Mouse (Mus musculus) heart, embryonic 12.5 days (tissue): Measurements from ENCODE around the gene Slc36a1. TPM values are rescaled to one million over a fixed set of nuclear protein-coding genes. Genes with fewer than 3 reads are reported as not detected.

Experiments
- ATAC-seq: fragments of 200-750 bp; cut with Nextera tagmentation; 2 replicates; pipeline ENCODE4 v1.8.0; 2017; ENCODE audit warnings: moderate TSS enrichment, moderate library complexity; ENCODE audit not compliant: insufficient number of reproducible peaks, low FRiP score
- H3K27ac ChIP-seq: fragments of 300-500 bp; sonication (generic); 2 replicates; pipeline ENCODE4 v1.5.1; 2016; ENCODE audit warnings: mild to moderate bottlenecking, moderate library complexity; ENCODE audit not compliant: poor library complexity, severe bottlenecking
- H3K27me3 ChIP-seq: fragments of 300-500 bp; sonication (generic); replicated peaks from 2 replicates; pipeline ENCODE4 v1.6.1; 2016; ENCODE audit warnings: mild to moderate bottlenecking, moderate library complexity
- H3K36me3 ChIP-seq: fragments of 300-500 bp; sonication (generic); 2 replicates; pipeline ENCODE4 v1.6.1; 2016; ENCODE audit warnings: mild to moderate bottlenecking, moderate library complexity
- H3K4me1 ChIP-seq: fragments of 300-500 bp; sonication (generic); replicated peaks from 2 replicates; pipeline ENCODE4 v1.6.1; 2016; ENCODE audit warnings: mild to moderate bottlenecking
- H3K4me2 ChIP-seq: fragments of 300-500 bp; sonication (generic); 2 replicates; pipeline ENCODE4 v1.6.1; 2016; ENCODE audit warnings: mild to moderate bottlenecking, moderate library complexity
- H3K4me3 ChIP-seq: fragments of 300-500 bp; sonication (generic); 2 replicates; pipeline ENCODE4 v1.5.1; 2016; ENCODE audit warnings: mild to moderate bottlenecking
- H3K9ac ChIP-seq: fragments of 300-500 bp; sonication (generic); 2 replicates; pipeline ENCODE4 v1.6.1; 2016; ENCODE audit warnings: mild to moderate bottlenecking, moderate library complexity
- H3K9me3 ChIP-seq: fragments of 300-500 bp; sonication (generic); replicated peaks from 2 replicates; pipeline ENCODE4 v1.6.1; 2016; ENCODE audit warnings: mild to moderate bottlenecking, moderate library complexity
- WGBS: fragments of 180-500 bp; shearing (Covaris S2); methylation state at CpG from one replicate; pipeline ENCODE4 v1.1.7; 2016; 5-methylcytosine and 5-hydroxymethylcytosine counted together
- polyA plus RNA-seq: library from polyadenylated mRNA; unstranded; fragments of >200 nt; fragmentation: Nextera tagmentation; extraction: Ambion mirVana; gene quantifications from 2 replicates; pipeline ENCODE4 v1.2.1, GENCODE M21; 2016

Slc36a1 gene
- polyA plus RNA-seq, 1 experiment from 2014 or later = 1.3 TPM

DNA sequence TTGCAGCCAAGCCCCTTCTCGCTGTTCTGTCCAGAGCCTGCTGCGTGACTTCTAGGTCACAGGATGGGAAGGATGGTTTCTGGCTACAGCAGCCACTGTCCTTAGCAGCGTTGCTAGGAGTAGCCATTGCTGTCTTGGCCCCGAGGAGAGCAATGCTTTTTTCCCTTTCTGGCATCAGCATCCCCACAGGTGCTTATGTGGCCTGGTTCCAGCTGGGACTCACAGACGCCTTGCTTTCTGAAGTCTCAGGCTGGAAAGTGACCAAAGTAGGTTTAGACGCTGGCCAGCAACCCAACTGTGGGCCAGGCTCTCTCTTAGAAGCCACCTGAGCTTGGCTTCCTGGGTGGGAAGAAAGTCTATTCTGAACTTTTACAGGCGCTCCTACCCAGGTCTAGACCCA, 30.1 kb downstream of the Slc36a1 start:
- WGBS = 84% methylated on average over 7 of the region's 7 CpGs
- H3K4me3 ChIP-seq = no peak overlapping the region
- H3K4me2 ChIP-seq = no peak overlapping the region
- no peaks in the 10 kb centered on the region for H3K9me3 ChIP-seq
- no peak for ATAC-seq
- H3K36me3 ChIP-seq = peaks cover 10% of the 10 kb centered on the region
- no peaks in the 10 kb centered on the region for H3K4me1 ChIP-seq
- H3K27me3 ChIP-seq = no peaks in the 10 kb centered on the region
- no peak overlapping the region for H3K9ac ChIP-seq
- no peak overlapping the region for H3K27ac ChIP-seq

- H3K9ac ChIP-seq = no peak overlapping the region
- no peaks in the 10 kb centered on the region for H3K27me3 ChIP-seq
- 72% methylated on average over 4 of the region's 4 CpGs for WGBS
- no peak for ATAC-seq
- H3K36me3 ChIP-seq = peaks cover 10% of the 10 kb centered on the region
- no peaks in the 10 kb centered on the region for H3K4me1 ChIP-seq
- no peak overlapping the region for H3K27ac ChIP-seq
- no peaks in the 10 kb centered on the region for H3K9me3 ChIP-seq
- no peak overlapping the region for H3K4me3 ChIP-seq
- no peak overlapping the region for H3K4me2 ChIP-seq
Observed at GRCm38 (mm10) chr11:55234791-55235190, 30.6 kb downstream of the Slc36a1 start.

DNA sequence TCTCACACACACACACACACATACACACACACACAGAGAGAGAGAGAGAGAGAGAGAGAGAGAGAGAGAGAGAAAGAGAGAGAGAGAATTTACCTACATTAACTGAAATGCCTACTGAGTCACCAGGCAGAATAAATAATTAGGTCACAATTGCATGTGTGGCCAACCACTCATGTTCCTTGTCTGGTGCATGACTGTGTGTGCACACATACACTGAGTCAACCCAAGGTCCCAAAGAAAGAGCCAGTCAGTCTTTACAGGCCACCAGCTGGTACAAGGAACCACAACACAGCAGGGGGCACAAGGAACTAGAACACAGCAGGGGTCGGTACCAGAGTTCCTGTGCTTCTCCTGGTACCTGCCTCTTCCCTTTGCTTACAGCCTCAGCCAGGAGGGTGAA, 32.7 kb downstream of the Slc36a1 start:
- Histone ChIP-seq H3K4me2 (no peak overlapping the region), H3K27ac (no peak overlapping the region), H3K4me3 (no peak overlapping the region), H3K27me3 (no peaks in the 10 kb centered on the region), H3K4me1 (no peaks in the 10 kb centered on the region), H3K9me3 (no peaks in the 10 kb centered on the region), H3K9ac (no peak overlapping the region), H3K36me3 (peaks cover 10% of the 10 kb centered on the region)
- ATAC-seq = no peak
- 53% methylated on average over 1 of the region's 1 CpGs for WGBS

GRCm38 (mm10) chr11:55239496-55239895, 35.3 kb downstream of the Slc36a1 start:
- no peaks in the 10 kb centered on the region for H3K4me1 ChIP-seq
- 48% methylated on average over 3 of the region's 3 CpGs for WGBS
- no peaks in the 10 kb centered on the region for H3K27me3 ChIP-seq
- no peak overlapping the region for H3K4me3 ChIP-seq
- no peaks in the 10 kb centered on the region for H3K9me3 ChIP-seq
- H3K9ac ChIP-seq = no peak overlapping the region
- no peaks in the 10 kb centered on the region for H3K36me3 ChIP-seq
- no peak for ATAC-seq
- no peak overlapping the region for H3K27ac ChIP-seq
- no peak overlapping the region for H3K4me2 ChIP-seq

DNA sequence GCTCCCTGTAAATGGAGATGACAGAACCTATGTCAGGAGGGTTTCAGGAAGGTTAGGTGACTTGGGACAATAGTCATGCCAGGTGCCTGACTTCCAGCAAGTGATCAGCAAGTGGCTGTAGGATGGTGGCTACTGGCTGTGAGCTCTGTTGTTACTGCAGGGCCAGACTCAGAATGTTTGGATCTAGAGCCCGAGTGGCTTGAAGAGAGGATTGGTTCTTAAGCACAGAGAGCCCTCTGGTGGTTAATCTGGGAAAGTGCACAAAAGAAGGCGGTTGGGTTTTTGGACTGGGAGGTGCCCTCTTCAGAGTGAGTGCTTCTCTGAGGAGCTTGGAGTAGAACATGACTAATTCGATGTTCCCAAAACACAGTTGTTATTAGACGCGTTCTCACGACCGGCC, 36.4 kb downstream of the Slc36a1 start:
- Histone ChIP-seq H3K9ac (no peak overlapping the region), H3K27me3 (no peaks in the 10 kb centered on the region), H3K9me3 (no peaks in the 10 kb centered on the region), H3K4me3 (no peak overlapping the region), H3K4me1 (no peaks in the 10 kb centered on the region), H3K4me2 (no peak overlapping the region), H3K27ac (no peak overlapping the region), H3K36me3 (no peaks in the 10 kb centered on the region)
- WGBS = 65% methylated on average over 7 of the region's 7 CpGs
- no peak for ATAC-seq

DNA sequence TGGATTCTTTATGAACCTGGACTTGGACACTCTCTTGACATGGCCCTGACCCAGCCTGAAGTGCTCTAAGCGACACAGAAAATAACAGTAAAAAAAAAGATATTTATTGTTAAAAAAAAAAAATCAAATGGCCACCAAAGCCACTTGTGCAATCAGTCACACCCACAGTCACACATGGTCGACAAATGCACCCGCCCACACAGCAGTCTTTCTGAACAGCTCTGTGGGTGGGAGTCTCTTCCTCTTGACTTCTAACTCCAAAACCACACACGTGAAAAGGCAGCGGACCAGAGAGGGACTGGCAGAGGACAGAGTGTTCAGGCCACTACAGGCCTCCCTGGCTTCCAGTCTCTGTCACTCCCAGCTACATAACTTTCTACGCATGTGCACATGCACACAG, 46.4 kb downstream of the Slc36a1 start:
- Histone ChIP-seq H3K9me3 (no peaks in the 10 kb centered on the region), H3K4me1 (no peaks in the 10 kb centered on the region), H3K9ac (no peak overlapping the region), H3K4me2 (no peak overlapping the region), H3K4me3 (no peak overlapping the region), H3K36me3 (no peaks in the 10 kb centered on the region), H3K27ac (no peak overlapping the region), H3K27me3 (no peaks in the 10 kb centered on the region)
- no peak for ATAC-seq
- WGBS = 71% methylated on average over 6 of the region's 6 CpGs

GRCm38 (mm10) chr11:55253391-55253790, 49.2 kb downstream of the Slc36a1 start:
- Histone ChIP-seq H3K9me3 (no peaks in the 10 kb centered on the region), H3K4me1 (no peaks in the 10 kb centered on the region), H3K27ac (no peak overlapping the region), H3K27me3 (no peaks in the 10 kb centered on the region), H3K4me2 (no peak overlapping the region), H3K36me3 (no peaks in the 10 kb centered on the region), H3K9ac (no peak overlapping the region), H3K4me3 (no peak overlapping the region)
- ATAC-seq = no peak
- 82% methylated on average over 9 of the region's 9 CpGs for WGBS

DNA sequence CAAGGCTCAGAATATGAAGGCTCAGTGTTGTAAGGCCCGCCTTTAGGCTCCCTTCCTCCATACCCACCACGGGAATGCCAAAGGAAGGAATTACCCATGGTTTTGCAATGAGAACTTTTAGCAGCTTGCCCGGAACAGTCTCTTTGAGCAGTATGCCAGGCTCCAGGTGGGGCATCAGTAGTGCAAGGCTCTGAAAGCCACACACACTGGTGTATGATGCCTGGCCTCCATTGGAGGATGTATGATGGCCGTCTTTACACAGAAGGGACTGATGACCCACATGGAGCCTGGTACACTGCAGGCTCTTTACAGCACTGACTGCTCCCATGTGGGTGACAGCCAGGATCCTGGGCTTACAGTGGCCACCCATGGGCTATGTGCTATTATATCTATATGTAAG, 57.0 kb downstream of the Slc36a1 start:
- WGBS = 76% methylated on average over 4 of the region's 4 CpGs
- 0 out of 2 replicates have a peak, but pooled peaks cover 5% of the 10 kb centered on the region for H3K27me3 ChIP-seq
- no peak overlapping the region for H3K4me3 ChIP-seq
- H3K4me2 ChIP-seq = no peak overlapping the region
- no peaks in the 10 kb centered on the region for H3K36me3 ChIP-seq
- no peak for ATAC-seq
- H3K4me1 ChIP-seq = no peaks in the 10 kb centered on the region
- H3K9me3 ChIP-seq = no peaks in the 10 kb centered on the region
- H3K27ac ChIP-seq = no peak overlapping the region
- H3K9ac ChIP-seq = no peak overlapping the region

DNA sequence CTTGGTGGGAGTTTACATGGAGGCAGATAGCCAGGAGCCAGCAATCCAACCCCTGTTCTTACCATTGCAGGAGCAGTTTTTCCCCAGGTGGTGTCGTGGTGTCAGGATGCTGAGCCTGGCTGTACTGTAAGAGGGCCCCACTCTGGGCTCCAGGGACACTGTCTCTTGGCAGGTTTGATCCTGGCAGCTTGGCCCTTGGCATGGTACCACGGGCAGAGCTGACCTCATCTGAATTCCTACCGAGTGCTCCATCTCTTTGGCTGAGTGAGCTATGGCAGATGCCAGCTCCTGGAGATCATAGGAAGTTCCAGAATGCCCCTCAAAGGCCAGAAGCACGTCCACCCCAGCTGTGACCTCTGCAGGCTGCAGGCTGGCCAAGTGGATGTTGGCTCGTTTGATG, 57.9 kb downstream of the Slc36a1 start:
- 62% methylated on average over 5 of the region's 5 CpGs for WGBS
- 0 out of 2 replicates have a peak, but pooled peaks cover 5% of the 10 kb centered on the region for H3K27me3 ChIP-seq

DNA sequence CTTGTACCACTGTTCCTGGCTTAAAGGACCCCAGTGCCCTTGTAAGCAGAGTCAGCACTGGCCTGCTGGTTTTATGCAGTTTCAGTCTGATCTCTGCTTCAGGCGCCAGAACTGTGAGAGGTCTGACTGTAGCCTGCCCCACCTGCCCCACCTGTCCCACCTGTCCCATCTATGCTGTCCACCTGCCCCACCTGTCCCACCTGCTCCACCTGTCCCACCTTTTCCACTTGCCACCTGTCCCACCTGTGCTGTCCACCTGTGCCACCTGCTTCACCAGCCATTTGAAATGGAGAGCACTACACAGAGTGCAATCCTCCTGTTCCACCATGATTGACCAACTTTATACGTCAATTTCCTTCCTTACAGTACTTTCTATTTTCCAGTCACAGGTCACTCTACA, 60.2 kb downstream of the Slc36a1 start:
- Histone ChIP-seq H3K27ac (no peak overlapping the region), H3K4me3 (no peak overlapping the region), H3K27me3 (0 out of 2 replicates have a peak, but pooled peaks cover 5% of the 10 kb centered on the region), H3K4me1 (no peaks in the 10 kb centered on the region), H3K9ac (no peak overlapping the region), H3K9me3 (no peaks in the 10 kb centered on the region), H3K36me3 (no peaks in the 10 kb centered on the region), H3K4me2 (no peak overlapping the region)
- ATAC-seq = no peak
- WGBS = 75% methylated on average over 2 of the region's 2 CpGs

More for the DNA sequence above, 57.9 kb downstream of the Slc36a1 start:
- no peaks in the 10 kb centered on the region for H3K4me1 ChIP-seq
- no peaks in the 10 kb centered on the region for H3K9me3 ChIP-seq
- H3K4me2 ChIP-seq = no peak overlapping the region
- no peak overlapping the region for H3K9ac ChIP-seq
- no peak overlapping the region for H3K27ac ChIP-seq
- no peak overlapping the region for H3K4me3 ChIP-seq
- ATAC-seq = no peak
- H3K36me3 ChIP-seq = no peaks in the 10 kb centered on the region

- Histone ChIP-seq H3K36me3 (no peaks in the 10 kb centered on the region), H3K9ac (no peak overlapping the region), H3K27ac (no peak overlapping the region), H3K9me3 (no peaks in the 10 kb centered on the region), H3K4me3 (no peak overlapping the region), H3K27me3 (peaks cover 7% of the 10 kb centered on the region; the same call in 1 of the 2 replicates), H3K4me2 (no peak overlapping the region), H3K4me1 (no peaks in the 10 kb centered on the region)
- ATAC-seq = no peak
- 28% methylated on average over 2 of the region's 2 CpGs for WGBS
Observed at GRCm38 (mm10) chr11:55265647-55266046, 61.5 kb downstream of the Slc36a1 start.

GRCm38 (mm10) chr11:55268580-55268979, 64.4 kb downstream of the Slc36a1 start:
- Histone ChIP-seq H3K4me2 (no peak overlapping the region), H3K9ac (no peak overlapping the region), H3K36me3 (no peaks in the 10 kb centered on the region), H3K27me3 (peaks cover 3% of the 10 kb centered on the region; the same call in 1 of the 2 replicates), H3K4me1 (no peaks in the 10 kb centered on the region), H3K27ac (no peak overlapping the region), H3K4me3 (no peak overlapping the region), H3K9me3 (no peaks in the 10 kb centered on the region)
- no peak for ATAC-seq
- WGBS = 88% methylated on average over 6 of the region's 6 CpGs
